Mouse (Mus musculus) hindlimb bud, embryonic 11.5 days (tissue): ENCODE measurements around the gene Plekha1.

Source experiments
- DNase-seq: peaks from one replicate; pipeline ENCODE4 v3.0.0-alpha.2; 2012; ENCODE audit warnings: low read depth, low spot score; ENCODE audit errors: extremely low spot score

The Plekha1 gene

GRCm38 (mm10) chr7:130914693-130915363, 49.3 kb downstream of the Plekha1 start:
- no peak for DNase-seq

- no peak for DNase-seq
Observed at GRCm38 (mm10) chr7:130918260-130918659, 52.7 kb downstream of the Plekha1 start.

- no peak for DNase-seq
Observed at GRCm38 (mm10) chr7:130922981-130923731, 57.6 kb downstream of the Plekha1 start.

DNA sequence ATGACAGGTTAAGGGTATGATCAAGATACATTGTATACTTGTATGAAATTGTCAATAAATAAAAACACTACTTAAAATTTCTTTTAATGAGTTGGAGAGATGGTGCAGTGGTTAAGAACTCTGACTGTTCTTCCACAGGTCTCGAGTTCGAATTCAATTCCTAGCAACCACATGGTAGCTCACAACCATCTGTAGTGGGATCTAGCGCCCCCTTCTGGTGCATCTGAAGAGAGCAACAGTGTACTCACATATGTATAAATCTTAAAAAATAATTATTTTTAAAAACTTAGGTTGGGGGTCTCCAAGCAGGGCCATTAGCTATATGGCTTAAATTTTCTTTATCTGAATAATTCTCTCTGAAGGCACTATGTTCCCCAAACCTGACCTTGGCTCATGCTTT, 64.8 kb downstream of the Plekha1 start:
- DNase-seq = no peak

DNA sequence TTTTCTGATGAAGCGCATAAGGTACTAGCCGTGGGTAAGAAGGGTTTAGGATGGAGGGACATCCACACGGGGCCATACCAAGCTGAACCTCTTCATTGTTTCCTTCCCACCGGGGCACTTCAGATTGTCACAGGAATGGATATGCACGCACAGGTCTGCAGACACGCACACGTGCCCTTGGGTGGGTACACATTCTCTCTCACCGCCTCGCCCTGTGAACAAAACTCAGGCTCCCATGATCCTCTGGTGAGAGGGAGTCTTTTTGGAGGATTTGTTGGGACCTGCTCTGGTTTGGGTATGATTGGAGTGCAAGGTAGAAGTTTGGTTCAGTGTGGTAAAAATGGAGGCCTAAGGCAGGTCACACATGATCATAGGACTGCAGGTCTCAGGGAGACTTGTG, 67.4 kb downstream of the Plekha1 start:
- DNase-seq = no peak

- no peak for DNase-seq
Observed at GRCm38 (mm10) chr7:130934654-130935053, 69.1 kb downstream of the Plekha1 start.

- no peak for DNase-seq
Observed at GRCm38 (mm10) chr7:130935421-130935792, 69.9 kb downstream of the Plekha1 start.

DNA sequence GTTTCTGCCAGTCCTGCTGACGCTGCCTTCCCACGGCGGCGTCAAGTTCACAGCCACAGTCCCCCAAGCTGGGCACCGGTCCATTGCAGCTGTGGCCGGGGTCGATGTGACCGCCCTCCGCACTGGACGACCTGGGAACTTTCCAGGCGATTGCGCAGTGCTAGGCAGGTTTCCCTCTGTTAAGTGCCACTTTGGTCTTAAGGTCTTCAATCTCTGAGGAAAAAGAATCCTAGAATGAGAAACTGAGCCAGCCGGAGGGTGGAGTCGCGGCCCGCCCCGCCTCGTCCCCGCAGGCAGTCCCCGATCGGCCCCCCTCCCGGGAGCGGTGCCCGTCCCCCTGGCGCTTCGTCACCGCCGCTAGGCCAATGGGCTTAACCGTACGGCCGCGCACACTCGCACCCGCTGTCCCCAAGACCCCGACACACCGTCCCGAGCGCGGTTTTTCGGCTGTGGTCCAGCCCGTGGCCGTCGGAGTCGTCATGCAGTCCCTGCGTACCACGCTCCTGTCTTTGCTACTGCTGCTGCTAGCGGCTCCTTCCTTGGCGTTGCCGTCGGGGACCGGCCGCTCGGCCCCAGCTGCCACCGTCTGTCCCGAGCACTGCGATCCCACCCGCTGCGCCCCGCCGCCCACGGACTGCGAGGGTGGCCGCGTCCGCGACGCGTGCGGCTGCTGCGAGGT, 70.4 kb downstream of the Plekha1 start, which contains the start of gene Htra1:
Gene Htra1 (plus strand): TSS at position 319 of the 679 bp plus-strand sequence.
- no peak for DNase-seq

- no peak for DNase-seq
Observed at GRCm38 (mm10) chr7:130936472-130936951, 71.0 kb downstream of the Plekha1 start.

- DNase-seq = no peak
Observed at GRCm38 (mm10) chr7:130937266-130937841, 71.8 kb downstream of the Plekha1 start.

DNA sequence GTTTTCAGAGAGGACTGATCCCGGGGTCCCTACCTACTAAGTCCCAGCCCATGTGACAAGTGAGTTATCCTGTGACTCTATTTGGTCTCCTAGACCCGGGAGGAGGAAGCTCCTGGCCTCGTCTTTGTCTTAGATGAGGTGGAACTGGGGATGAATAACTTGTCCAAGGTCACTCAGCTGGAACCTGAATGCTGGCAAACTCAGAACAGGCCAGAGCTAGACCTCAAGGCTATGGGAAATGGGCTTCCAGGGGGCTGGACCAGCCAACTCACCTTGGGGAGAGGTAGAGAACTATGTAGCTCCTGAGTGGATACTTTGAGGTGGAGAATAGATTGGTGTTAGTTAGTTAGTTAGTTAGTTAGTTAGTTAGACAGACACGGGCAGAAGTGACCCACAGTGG, 72.4 kb downstream of the Plekha1 start:
- DNase-seq = no peak

DNA sequence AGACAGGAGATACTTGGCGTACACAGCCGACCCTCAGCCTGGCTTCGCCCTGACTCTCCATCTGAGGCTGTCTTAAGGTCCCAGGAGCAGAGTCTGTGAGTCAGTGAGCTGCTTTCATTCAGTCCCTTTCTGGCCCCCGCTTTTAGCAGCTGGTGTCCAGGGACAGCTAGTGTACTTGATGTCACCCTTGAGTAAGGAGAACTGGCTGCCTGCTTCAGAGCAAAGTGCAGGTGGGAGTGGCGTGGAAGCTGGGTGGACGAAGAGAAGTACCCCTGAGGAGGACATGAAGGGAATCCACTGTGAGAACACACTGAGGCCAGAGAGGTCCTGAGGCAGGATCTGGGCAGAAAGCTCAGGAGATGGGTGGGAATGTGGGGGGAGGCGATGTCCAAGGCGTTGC, 73.3 kb downstream of the Plekha1 start:
- no peak for DNase-seq

DNA sequence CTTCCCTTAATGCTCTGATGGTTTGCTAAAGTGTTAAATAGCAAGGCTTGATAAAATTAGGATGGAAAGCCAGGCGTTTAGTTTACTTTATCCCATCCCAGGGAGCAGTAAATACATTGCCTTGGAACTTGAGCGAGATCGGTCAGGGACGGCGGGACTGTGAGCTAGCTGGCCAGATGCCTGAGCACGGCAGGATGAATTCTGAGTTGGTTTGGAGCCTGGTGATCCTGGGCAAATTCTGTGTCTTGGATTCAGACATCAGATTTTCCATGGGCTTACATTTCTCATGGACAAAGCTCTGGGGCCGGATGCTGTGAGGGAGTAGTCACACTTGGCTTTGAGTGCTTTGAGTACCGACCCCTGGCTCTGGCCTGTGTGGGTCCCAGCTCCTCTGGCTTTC, 75.2 kb downstream of the Plekha1 start:
- no peak for DNase-seq

- DNase-seq = no peak
Observed at GRCm38 (mm10) chr7:130943280-130943895, 77.8 kb downstream of the Plekha1 start.

DNA sequence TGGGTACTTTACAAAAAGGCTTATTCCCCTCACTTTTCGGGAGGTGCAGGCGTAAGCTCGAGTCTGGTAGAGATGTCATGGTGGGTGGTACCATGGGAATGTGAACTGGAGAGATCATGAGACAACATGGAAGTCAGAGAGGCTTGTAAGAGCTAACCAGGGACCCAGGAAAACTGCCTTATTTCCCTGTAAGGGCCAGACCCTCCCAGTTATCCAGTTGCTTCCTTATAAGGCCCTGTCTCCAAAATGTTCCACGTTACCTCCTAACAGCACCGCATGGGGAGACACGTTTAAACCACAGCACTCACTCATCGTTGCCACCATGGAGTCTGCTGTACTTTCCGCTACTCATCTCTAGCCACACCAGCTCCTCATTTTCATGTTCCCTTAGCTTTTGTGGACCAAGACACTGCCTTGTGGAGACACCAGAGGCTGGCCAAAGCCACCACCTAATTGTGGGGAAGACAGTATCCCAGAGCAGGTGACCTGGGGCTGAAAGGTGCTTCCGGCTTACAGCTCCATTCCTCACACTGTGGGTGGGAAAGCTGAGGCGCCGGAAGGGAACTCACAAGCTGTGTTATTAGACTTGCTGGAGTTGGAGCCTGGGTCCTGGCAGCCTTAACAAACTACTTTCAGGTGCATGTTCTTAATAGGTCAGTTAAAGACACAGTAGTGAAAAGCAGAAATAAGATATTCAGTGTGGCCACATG, 79.4 kb downstream of the Plekha1 start:
- no peak for DNase-seq

- DNase-seq = no peak
Observed at GRCm38 (mm10) chr7:130945730-130946129, 80.2 kb downstream of the Plekha1 start.

- DNase-seq = no peak
Observed at GRCm38 (mm10) chr7:130946303-130946702, 80.7 kb downstream of the Plekha1 start.

GRCm38 (mm10) chr7:130948563-130949208, 83.1 kb downstream of the Plekha1 start:
- DNase-seq = no peak

- no peak for DNase-seq
Observed at GRCm38 (mm10) chr7:130949331-130949751, 83.8 kb downstream of the Plekha1 start.

GRCm38 (mm10) chr7:130950482-130950881, 84.9 kb downstream of the Plekha1 start:
- DNase-seq = no peak
